Mouse (Mus musculus): ENCODE results near the gene Olfr392. TPM values are rescaled to one million over a fixed set of nuclear protein-coding genes. Genes with fewer than 3 reads are reported as not detected.

Olfr392 gene
- polyA plus RNA-seq (2012; rRNA removed): not detected in 2 replicates

GRCm38 (mm10) chr11:73816949-73817348 is at the start of gene Olfr392:
Gene Olfr392, minus strand, starts transcription at chr11:73817049.
- DNase-seq (ENCODE audit: low read depth, low spot score): no peak
- 98% methylated on average over 1 of the region's 1 CpGs for WGBS

GRCm38 (mm10) chr11:73851354-73851753 is 34.5 kb upstream of the Olfr392 start, which contains the start of gene Olfr393:
Gene Olfr393, minus strand, starts transcription at chr11:73851454.
- no peak for DNase-seq (ENCODE audit: low read depth, low spot score)

- DNase-seq (ENCODE audit: low read depth, low spot score): no peak
- 8% methylated on average over 1 of the region's 1 CpGs for WGBS
These were observed 13.9 kb downstream of the Olfr392 start, which contains the start of gene Olfr391-ps for GRCm38 (mm10) chr11:73802952-73803351. Gene Olfr391-ps, minus strand, starts transcription at chr11:73803052.

GRCm38 (mm10) chr11:73782664-73783063 is 34.2 kb downstream of the Olfr392 start, which contains the start of gene Olfr390:
Gene Olfr390, plus strand, starts transcription at chr11:73782964.
- DNase-seq (ENCODE audit: low read depth, low spot score): no peak
- 60% methylated on average over 1 of the region's 1 CpGs for WGBS

GRCm38 (mm10) chr11:73780613-73781012 is 36.2 kb downstream of the Olfr392 start, which contains the start of gene Olfr389:
Gene Olfr389, minus strand, starts transcription at chr11:73780713.
- DNase-seq (ENCODE audit: low read depth, low spot score): no peak
- 88% methylated on average over 1 of the region's 1 CpGs for WGBS

Other genes with a start within 250 kb of the Olfr392 start
- not detected in 2 replicates for gene Olfr385, start 224.0 kb downstream of the Olfr392 start, polyA plus RNA-seq (2012; rRNA removed)
- gene Olfr384, start 218.5 kb downstream of the Olfr392 start, polyA plus RNA-seq (2012; rRNA removed): not detected in 2 replicates
- not detected in 2 replicates for gene Zfp735, start 128.3 kb downstream of the Olfr392 start, polyA plus RNA-seq (2012; rRNA removed)
- not detected in 2 replicates for gene Olfr389, start 36.3 kb downstream of the Olfr392 start, polyA plus RNA-seq (2012; rRNA removed)
- not detected in 2 replicates for gene Olfr390, start 34.1 kb downstream of the Olfr392 start, polyA plus RNA-seq (2012; rRNA removed)
- gene Olfr391-ps, start 14.0 kb downstream of the Olfr392 start, polyA plus RNA-seq (2012; rRNA removed): 0.04 TPM in 1 of 2 replicates, not detected in the other
- gene Olfr393, start 34.4 kb upstream of the Olfr392 start, polyA plus RNA-seq (2012; rRNA removed): not detected in 2 replicates
- not detected in 2 replicates for gene Olfr394, start 73.7 kb upstream of the Olfr392 start, polyA plus RNA-seq (2012; rRNA removed)
- gene Olfr395, start 92.2 kb upstream of the Olfr392 start, polyA plus RNA-seq (2012; rRNA removed): not detected in 2 replicates
- not detected in 2 replicates for gene Olfr23, start 119.6 kb upstream of the Olfr392 start, polyA plus RNA-seq (2012; rRNA removed)
- gene Olfr397, start 143.8 kb upstream of the Olfr392 start, polyA plus RNA-seq (2012; rRNA removed): not detected in 2 replicates
- not detected in 2 replicates for gene Olfr398, start 173.4 kb upstream of the Olfr392 start, polyA plus RNA-seq (2012; rRNA removed)
- gene Olfr139, start 239.5 kb upstream of the Olfr392 start, polyA plus RNA-seq (2012; rRNA removed): not detected in 2 replicates
- gene Olfr399, start 239.6 kb upstream of the Olfr392 start, polyA plus RNA-seq (2012; rRNA removed): not detected in 2 replicates